Mouse (Mus musculus): ENCODE results near the gene Shc1.

The Shc1 gene

DNA sequence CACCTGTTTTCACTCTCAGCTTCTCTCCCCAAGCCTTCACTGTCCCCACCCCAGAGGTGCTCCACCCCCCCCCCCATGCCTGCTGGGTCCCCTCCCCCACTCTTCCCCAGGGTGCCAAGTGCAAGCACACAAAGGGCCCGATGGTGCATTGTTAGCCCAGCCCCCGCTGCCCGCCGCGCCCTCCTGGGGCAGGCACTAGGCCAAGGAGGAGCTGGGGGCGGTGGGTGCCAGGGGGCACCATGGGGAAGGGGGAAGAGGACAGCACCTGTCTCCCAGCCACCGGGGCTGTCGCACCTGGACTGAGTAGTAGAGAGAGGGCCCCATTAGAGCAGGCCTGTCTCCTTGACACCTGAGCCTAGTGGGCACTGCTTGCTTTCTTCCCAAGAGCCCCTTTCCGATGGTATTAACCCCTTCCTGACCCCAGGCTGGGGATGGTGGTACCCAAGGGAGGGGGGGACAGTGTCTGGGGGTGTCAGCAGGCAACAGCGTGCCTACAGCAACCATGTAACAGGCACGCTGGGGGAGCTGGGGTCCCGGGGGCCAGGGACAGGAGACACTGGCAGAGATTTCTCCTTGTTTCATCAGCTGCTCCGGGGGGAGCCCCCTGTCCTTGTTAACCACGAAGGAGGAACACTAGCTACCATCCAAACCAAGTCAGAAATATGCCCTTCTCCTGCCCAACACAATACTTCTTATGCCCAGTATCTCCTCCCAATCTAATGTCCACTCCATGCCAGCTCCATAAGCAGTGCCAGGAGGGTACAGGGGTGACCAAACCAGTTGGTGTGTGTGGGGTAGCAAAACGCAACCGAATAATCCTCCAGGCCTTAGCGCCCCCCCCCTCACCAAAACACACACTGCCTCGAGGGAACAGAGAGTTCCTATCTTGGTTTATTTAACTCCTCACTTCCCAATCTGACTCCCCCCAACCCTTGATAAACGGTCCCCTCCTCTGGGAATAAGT, 27.3 kb upstream of the Shc1 start:
- DNase-seq = peak; percentile 37 to 66

- peak in 1 of 2 experiments; percentile 35 for DNase-seq
Measured at GRCm38 (mm10) chr3:89391663-89392511, 26.4 kb upstream of the Shc1 start.

- DNase-seq = no peak
Measured at GRCm38 (mm10) chr3:89392871-89393311, 25.4 kb upstream of the Shc1 start.

DNA sequence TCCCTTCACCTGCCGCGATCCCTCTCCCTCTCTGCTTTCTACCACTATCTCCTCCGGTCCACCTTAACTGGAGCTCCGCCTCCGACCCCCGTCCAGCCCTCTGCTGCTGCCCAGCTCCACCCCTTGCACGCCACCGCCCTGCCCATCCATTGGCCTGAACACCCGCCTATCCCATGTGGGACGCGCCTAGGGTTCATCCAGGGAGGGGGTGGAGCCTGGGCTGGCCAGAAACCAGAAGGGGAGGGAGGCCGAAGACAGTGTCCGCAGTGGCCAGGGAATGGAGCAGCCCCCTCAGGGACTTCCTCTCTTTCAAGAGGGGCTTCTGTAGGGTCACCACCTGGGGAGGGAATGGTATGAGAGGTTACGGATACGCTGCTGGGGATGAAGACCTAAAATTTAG, 24.6 kb upstream of the Shc1 start:
- DNase-seq = peak; percentile 68 to 80

DNA sequence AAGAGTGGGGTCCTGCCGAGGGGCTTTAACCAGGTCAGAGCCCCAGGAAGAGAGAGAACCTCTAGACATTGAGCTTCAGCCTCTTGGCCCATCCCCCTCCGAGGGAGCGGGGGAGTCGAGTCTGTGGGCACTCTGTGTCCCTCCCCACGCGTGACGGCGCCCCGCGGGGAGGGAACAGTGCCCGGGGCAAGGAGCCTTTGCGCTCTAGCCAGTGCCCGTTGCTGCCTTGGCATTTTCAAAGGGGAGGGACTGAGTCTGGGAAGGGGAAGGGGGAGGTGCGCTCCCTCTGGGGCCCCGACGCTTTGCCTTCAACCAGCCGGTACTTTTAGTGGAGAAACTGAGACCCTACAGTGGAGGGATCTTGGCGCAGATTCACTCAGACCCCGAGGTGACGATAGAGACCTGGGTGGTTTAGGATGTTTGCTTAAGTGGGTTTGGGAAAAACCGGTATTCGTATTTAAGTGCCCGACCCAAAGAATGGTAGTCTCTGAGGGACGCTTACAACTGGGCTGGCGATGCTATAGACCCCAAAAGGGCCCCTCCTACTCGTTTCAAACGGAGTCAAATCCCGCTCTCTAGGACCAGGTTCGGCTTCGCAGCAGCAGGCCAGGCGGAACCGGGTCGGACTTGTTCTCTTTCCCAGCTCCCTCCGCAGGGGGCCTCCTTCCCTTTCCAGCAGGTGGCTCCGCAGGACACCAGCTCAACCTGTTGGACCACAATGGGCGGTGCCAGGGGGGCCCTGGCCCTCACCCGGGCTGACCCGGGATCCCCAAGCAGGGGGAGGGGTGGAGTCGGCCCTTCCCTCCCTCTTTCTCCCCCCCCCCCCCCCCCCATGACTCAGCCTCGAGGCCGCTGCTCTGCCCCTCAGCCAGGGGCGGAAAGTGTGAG, 24.0 kb upstream of the Shc1 start, which contains the start of gene Zbtb7b:
TSS of gene Zbtb7b (minus strand) at position 771 of the 888 bp plus-strand sequence.
- no peak for DNase-seq

DNA sequence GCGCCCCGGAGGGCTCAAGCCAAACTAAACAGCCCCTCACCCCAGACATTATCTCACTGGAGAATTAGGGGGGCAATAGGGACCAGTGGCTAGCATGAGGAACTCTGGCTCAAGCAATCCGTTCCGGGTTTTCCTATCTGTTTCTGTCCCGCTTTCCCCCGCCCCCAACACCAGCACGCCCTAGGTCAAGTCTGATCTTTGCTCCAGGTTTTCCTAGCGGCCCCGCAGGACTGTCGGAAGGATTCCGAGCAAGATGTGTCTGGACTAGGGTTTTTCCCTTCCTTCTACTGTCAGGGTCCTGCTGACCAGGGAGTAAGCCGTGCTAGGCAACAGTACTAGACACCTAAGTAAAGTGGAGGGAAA, 23.4 kb upstream of the Shc1 start:
- no peak for DNase-seq

DNA sequence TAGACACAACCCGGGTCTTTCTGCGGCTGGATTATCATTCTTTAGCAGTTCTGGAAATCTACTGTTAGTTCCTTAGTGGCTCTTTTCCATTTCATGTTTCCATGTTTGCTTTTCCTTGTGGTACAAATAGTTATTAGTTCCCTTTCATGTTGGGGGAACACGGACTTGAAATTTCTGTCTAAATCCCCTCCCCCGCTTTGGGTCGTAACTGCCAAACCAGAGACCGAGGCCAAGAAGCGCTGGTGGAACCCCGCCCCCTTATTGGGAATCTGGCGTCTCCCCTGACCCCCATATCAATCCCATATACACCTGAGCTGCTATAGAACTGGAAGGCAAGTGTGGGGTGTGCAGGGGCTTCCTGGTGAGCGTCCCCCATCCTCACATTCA, 22.8 kb upstream of the Shc1 start:
- no peak for DNase-seq

- peak; percentile 76 to 88 for DNase-seq
Measured at GRCm38 (mm10) chr3:89395806-89396653, 22.2 kb upstream of the Shc1 start.

- DNase-seq = no peak
Measured at GRCm38 (mm10) chr3:89396654-89397005, 21.6 kb upstream of the Shc1 start.

- DNase-seq = no peak
Measured at GRCm38 (mm10) chr3:89401329-89401728, 16.9 kb upstream of the Shc1 start.

- no peak for DNase-seq
Measured at GRCm38 (mm10) chr3:89402693-89403092, 15.6 kb upstream of the Shc1 start, which contains the start of gene Lenep. TSS of gene Lenep (minus strand) at chr3:89402793.

DNA sequence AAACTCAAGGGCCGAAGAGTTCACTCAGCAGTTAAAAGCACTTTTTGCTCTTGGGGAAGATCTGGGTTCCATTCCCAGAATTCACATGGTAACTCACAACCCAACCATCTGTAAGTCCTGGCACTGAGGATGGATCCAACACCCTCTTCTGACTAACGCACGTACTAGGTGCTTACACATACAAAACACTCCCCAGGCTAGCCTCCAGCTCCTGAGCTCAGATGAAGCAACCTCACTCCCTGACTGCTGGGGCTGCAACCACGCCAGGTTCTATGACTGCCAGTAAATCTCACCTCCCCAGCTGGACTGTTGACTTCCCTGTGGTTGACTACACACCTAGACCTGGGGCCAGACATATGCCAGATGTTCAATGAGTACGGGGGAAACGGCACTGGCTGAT, 11.4 kb upstream of the Shc1 start:
- DNase-seq = no peak

DNA sequence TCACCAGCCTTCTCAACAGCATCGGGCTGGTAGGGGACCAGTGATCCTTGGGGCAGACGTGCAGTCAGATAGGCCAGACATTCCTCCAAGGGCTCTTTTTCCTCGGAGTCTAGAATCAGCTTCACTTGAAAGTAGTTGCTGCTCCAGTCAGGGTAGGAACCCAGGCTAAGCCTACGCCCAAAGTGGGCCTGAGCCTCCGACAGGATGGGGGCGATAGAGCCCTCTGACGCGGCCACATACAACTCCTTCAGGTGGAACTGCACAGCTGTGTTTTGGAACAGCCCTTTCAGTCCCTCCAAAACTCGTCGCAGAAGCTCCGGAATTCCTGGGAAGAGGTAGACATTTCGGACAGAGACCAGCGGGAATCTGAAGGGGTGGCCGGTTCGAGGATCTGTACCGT, 9.8 kb upstream of the Shc1 start:
- DNase-seq = no peak

DNA sequence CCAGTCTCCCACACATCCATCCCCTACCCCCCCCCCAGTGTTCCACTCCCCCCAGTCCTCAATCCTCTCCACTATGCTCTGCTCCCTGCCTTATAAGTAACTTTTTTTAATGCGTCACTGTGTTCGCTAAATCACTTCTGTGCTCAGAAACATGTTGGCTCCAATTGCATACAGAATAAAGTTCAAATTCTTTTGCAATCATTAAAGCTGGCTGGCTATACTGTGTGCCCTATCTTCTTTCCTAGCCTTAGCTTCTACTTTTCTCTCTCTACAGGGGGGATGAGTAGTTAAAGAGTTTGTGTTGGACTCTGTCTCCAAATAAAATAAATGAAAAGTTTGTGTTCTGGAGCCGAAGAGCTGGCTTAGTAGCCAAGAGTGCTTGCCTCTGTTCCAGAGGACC, 8.5 kb upstream of the Shc1 start:
- no peak for DNase-seq

GRCm38 (mm10) chr3:89410864-89411263, 7.4 kb upstream of the Shc1 start:
- DNase-seq = no peak

GRCm38 (mm10) chr3:89411490-89412393, 6.5 kb upstream of the Shc1 start, which contains the start of gene Flad1:
TSS of gene Flad1 (minus strand) at chr3:89411870.
- DNase-seq = peak; percentile 96 to 98

DNA sequence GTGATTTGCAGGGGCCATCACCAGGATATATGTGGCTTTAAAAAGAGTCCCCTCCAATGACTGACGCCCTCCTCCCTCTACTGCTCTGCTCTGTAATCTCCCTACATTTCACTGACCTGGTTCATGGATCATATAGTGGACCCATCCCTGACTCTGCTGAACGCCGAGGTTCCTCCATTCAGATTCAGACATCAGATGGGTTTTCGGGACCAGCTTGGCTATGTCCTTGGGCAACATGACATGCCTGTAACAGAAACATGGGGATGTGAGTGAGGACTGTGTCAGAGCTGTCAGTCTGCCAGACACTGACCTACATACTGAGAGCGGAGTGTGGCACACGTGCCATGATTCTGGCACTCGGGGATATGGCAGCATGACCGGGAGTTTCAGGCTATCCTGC, 2.1 kb upstream of the Shc1 start:
- no peak for DNase-seq

DNA sequence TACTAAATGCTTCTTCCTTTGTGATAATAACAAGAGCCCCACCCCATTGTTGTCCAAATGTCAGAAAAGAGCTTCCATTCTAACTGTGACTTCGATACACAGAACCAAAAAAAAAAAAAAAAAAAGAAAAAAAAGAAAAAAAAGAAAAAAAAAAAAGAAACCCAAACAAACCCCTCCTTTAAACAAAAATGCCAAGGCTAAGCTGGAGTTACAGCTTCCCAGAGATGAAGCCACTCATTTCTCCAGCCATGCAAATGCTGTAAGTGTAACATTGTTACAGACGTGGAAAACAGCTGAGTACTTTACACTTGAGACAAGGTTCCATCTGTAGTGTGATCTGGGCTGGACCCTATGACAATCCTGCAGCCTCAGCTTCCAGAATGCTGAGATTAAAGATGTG, 1.1 kb upstream of the Shc1 start:
- DNase-seq = no peak

DNA sequence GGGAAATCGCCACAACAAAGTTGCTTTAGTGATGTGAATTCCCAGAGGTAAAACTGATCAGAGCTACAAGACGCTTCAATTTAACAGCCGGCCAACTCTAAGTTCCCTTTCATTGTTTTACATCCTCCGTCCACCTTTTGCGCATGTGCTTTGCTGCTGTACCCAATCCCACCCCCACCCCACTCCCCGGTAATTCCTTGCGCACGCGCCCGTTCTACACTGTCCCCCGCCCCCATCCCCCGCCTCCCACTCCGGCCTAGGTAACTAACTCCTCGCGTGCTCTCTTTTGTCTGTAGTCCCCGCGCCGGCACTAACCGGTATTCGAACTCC, 438 bp upstream of the Shc1 start:
- DNase-seq = no peak

- DNase-seq = no peak
Measured at GRCm38 (mm10) chr3:89418861-89419250, 613 bp downstream of the Shc1 start.

GRCm38 (mm10) chr3:89419571-89419970, 1.3 kb downstream of the Shc1 start:
- no peak for DNase-seq

All from thymus, postnatal 36 days (tissue).